Mouse (Mus musculus): ENCODE results near the gene Shroom3. TPM values are rescaled to one million over a fixed set of nuclear protein-coding genes. Genes with fewer than 3 reads are reported as not detected.
"Not testable (repeated sequence)": the region's sequence is repeated elsewhere in the genome, so short reads cannot be mapped to it uniquely, and the experiment has no call there.

Gene Shroom3
- polyA plus RNA-seq, 1 experiment from 2014 or later: 5.1 TPM

DNA sequence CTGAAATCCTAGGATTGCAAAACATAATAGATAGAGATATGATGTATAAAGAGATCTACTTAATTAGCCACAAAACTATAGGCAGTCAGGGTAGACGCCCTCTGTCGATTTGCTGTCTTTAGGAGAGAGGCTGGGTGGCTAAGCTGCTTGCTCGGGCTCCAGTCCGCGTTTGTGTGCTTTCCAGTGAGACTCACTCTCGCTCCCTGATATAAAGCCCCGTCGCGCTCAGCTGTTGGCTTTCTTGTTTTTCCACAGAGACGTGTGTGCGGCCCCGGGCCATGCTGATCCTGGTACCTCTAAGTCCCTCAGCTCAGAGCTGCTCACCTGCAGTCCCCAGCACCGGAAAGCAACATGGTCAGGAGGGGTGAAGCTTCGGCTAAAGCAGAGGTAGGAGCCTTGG lies 236.2 kb downstream of the Shroom3 start:
- Histone ChIP-seq H3K4me1 (ENCODE audit: control insufficient read depth, insufficient read depth, low read length) (peaks cover 8% of the 10 kb centered on the region), H3K9ac (ENCODE audit: low read length) (no peak overlapping the region), H3K9me3 (ENCODE audit: control insufficient read depth, low read length) (no peaks in the 10 kb centered on the region), H3K27me3 (ENCODE audit: control insufficient read depth, insufficient read depth, low read length) (no peaks in the 10 kb centered on the region), H3K4me3 (ENCODE audit: low read depth, low read length) (no peak overlapping the region), H3K27ac (ENCODE audit: low read depth, low read length) (no peak overlapping the region), H3K36me3 (ENCODE audit: control insufficient read depth, insufficient read depth, low read length) (0 out of 2 replicates have a peak, but pooled peaks cover 2% of the 10 kb centered on the region), H3K4me2 (ENCODE audit: low read depth) (no peak overlapping the region)
- no peak for DNase-seq (ENCODE audit: low spot score)
- WGBS: 81% methylated on average over 14 of the region's 14 CpGs
- no peak for ATAC-seq (ENCODE audit: insufficient read depth, low FRiP score, low TSS enrichment)

DNA sequence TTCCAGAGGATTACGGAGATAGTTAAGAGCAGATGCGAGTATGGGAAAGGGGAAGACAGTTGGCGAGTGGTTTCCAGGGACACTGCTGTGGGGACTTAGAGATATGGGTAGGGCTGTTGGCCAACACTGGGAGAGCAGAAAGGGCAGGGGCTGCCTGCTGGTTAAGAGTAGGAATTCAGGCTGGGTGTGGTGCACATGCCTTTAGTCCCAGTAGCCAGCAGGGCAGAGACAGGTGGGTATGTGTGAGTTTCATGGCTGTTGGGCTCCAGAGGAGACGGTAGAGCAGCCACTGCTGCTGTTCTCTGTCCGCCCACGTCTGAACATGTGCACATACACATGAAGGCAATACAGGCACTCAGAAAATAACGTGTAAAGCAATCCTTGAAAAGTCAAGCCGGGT lies 237.7 kb downstream of the Shroom3 start:
- H3K4me2 ChIP-seq (ENCODE audit: low read depth): no peak overlapping the region
- H3K9me3 ChIP-seq (ENCODE audit: control insufficient read depth, low read length): no peaks in the 10 kb centered on the region
- 91% methylated on average over 8 of the region's 8 CpGs for WGBS
- no peak for DNase-seq (ENCODE audit: low spot score)
- H3K4me3 ChIP-seq (ENCODE audit: low read depth, low read length): no peak overlapping the region
- no peak overlapping the region for H3K9ac ChIP-seq (ENCODE audit: low read length)
- 0 out of 2 replicates have a peak, but pooled peaks cover 2% of the 10 kb centered on the region for H3K36me3 ChIP-seq (ENCODE audit: control insufficient read depth, insufficient read depth, low read length)
- H3K27me3 ChIP-seq (ENCODE audit: control insufficient read depth, insufficient read depth, low read length): no peaks in the 10 kb centered on the region
- H3K4me1 ChIP-seq (ENCODE audit: control insufficient read depth, insufficient read depth, low read length): peaks cover 11% of the 10 kb centered on the region
- H3K27ac ChIP-seq (ENCODE audit: low read depth, low read length): no peak overlapping the region
- no peak for ATAC-seq (ENCODE audit: insufficient read depth, low FRiP score, low TSS enrichment)

DNA sequence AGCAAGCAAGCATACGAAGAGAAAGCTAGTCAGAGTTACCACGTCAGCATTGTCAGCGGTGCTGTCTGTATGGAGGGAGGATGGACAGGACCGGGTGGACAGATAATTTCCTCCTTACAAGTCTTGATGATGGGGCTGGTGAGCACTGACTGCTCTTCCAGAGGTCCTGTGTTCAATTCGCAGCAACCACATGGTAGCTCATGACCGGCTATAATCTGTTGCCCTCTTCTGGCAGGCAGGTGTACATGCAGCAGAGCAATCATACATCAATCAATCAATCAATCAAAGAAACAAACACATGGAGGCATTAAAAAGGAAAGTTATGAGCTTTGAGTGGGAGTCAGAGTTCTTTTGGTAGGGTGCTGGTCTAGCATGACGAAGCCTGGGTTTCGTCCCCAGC lies 238.5 kb downstream of the Shroom3 start:
- ATAC-seq (ENCODE audit: insufficient read depth, low FRiP score, low TSS enrichment) (no peak), DNase-seq (ENCODE audit: low spot score) (no peak)
- Histone ChIP-seq H3K4me1 (ENCODE audit: control insufficient read depth, insufficient read depth, low read length) (peaks cover 11% of the 10 kb centered on the region), H3K27me3 (ENCODE audit: control insufficient read depth, insufficient read depth, low read length) (no peaks in the 10 kb centered on the region), H3K9me3 (ENCODE audit: control insufficient read depth, low read length) (no peaks in the 10 kb centered on the region), H3K4me3 (ENCODE audit: low read depth, low read length) (no peak overlapping the region), H3K4me2 (ENCODE audit: low read depth) (no peak overlapping the region), H3K27ac (ENCODE audit: low read depth, low read length) (no peak overlapping the region), H3K9ac (ENCODE audit: low read length) (no peak overlapping the region), H3K36me3 (ENCODE audit: control insufficient read depth, insufficient read depth, low read length) (0 out of 2 replicates have a peak, but pooled peaks cover 2% of the 10 kb centered on the region)
- WGBS: 83% methylated on average over 8 of the region's 8 CpGs

DNA sequence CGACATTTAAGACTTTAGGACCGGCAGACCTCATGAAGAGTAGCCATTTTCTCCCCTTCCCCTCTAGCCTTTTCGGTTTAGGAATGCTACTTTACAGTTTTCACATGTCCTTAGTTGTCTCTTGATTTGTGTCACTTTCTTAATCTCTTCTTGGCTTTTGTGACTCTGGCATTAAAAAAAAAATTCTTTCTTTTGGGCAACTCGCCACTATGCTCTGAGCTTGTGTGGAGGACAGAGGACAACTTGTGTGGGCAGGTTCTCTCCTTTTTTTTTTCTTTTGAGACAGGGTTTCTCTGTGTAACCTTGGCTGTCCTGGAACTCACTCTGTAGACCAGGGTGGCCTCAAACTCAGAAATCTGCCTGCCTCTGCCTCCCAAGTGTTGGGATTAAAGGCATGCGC lies 239.7 kb downstream of the Shroom3 start:
- not testable (repeated sequence) for H3K9ac ChIP-seq (ENCODE audit: low read length); H3K4me3 ChIP-seq (ENCODE audit: low read depth, low read length); ATAC-seq (ENCODE audit: insufficient read depth, low FRiP score, low TSS enrichment); H3K36me3 ChIP-seq (ENCODE audit: control insufficient read depth, insufficient read depth, low read length); H3K27ac ChIP-seq (ENCODE audit: low read depth, low read length); H3K27me3 ChIP-seq (ENCODE audit: control insufficient read depth, insufficient read depth, low read length); H3K9me3 ChIP-seq (ENCODE audit: control insufficient read depth, low read length); H3K4me2 ChIP-seq (ENCODE audit: low read depth); DNase-seq (ENCODE audit: low spot score)
- WGBS: 92% methylated on average over 5 of the region's 5 CpGs
- H3K4me1 ChIP-seq (ENCODE audit: control insufficient read depth, insufficient read depth, low read length): peaks cover 11% of the 10 kb centered on the region

DNA sequence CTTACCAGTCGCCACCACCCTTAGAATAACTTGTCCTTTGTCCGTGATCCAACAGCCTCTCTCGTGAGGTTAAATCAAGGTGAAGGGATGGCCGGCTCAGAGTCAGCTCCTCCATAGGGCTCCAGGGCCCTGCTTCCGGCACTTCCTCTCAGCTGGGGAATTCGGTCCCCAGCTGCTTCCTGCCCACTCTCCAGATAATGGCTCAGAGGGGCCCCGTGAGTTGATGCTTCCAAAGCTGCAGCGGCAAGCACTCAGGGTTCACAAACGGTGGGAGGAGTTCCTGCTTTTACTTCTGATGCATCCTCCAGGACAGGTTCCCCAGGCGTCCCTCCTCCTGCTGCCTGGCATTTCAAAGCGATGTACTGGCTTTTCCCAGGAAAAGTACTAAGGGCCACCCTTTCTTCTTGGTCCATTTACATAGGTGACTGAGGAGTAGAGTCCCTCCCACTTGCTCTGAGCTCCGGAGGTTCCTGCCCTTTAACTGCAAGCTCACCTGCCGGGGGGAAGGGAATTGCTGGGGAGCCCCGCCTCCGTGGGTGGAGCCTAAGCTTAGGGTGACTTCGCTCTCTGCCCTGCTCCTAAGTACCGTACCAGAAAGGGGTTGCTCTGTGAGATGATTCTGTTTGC lies 241.7 kb downstream of the Shroom3 start:
- ATAC-seq (ENCODE audit: insufficient read depth, low FRiP score, low TSS enrichment) (peak; percentile 23; the same call in 1 of the 2 replicates), DNase-seq (ENCODE audit: low spot score) (peak; percentile 46)
- Histone ChIP-seq H3K36me3 (ENCODE audit: control insufficient read depth, insufficient read depth, low read length) (0 out of 2 replicates have a peak, but pooled peaks cover 2% of the 10 kb centered on the region), H3K4me2 (ENCODE audit: low read depth) (peak overlapping the region; percentile 21), H3K27ac (ENCODE audit: low read depth, low read length) (no peak overlapping the region), H3K27me3 (ENCODE audit: control insufficient read depth, insufficient read depth, low read length) (no peaks in the 10 kb centered on the region), H3K9me3 (ENCODE audit: control insufficient read depth, low read length) (no peaks in the 10 kb centered on the region), H3K4me1 (ENCODE audit: control insufficient read depth, insufficient read depth, low read length) (peaks cover 3% of the 10 kb centered on the region; the same call in 1 of the 2 replicates), H3K4me3 (ENCODE audit: low read depth, low read length) (no peak overlapping the region), H3K9ac (ENCODE audit: low read length) (no peak overlapping the region)
- WGBS: 9% methylated on average over 17 of the region's 17 CpGs

DNA sequence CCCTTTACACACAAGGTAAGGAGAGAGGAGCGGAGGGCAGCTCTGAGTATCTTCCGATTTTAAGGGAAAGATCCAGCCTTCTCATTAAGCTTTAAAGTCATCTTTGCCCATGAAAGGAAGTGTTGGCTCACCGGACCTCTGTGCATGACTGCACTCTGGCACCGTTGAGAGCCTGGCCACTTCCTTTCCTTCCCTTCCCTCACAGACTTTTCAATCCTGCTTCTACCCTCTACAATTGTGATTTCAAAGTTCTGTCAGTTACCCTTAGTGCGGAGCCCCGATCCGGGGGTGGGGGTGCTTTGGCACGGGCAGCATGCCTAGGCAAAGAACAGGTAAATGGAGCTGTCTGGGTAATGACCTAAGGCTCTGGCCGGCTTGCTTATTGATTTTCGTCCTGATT lies 244.4 kb downstream of the Shroom3 start:
- Histone ChIP-seq H3K4me2 (ENCODE audit: low read depth) (no peak overlapping the region), H3K9ac (ENCODE audit: low read length) (no peak overlapping the region), H3K4me1 (ENCODE audit: control insufficient read depth, insufficient read depth, low read length) (peaks cover 12% of the 10 kb centered on the region; the same call in 1 of the 2 replicates), H3K36me3 (ENCODE audit: control insufficient read depth, insufficient read depth, low read length) (no peaks in the 10 kb centered on the region; the same call in 1 of the 2 replicates), H3K27me3 (ENCODE audit: control insufficient read depth, insufficient read depth, low read length) (no peaks in the 10 kb centered on the region), H3K27ac (ENCODE audit: low read depth, low read length) (no peak overlapping the region), H3K4me3 (ENCODE audit: low read depth, low read length) (no peak overlapping the region), H3K9me3 (ENCODE audit: control insufficient read depth, low read length) (no peaks in the 10 kb centered on the region)
- WGBS: 90% methylated on average over 10 of the region's 10 CpGs
- DNase-seq (ENCODE audit: low spot score): no peak
- no peak for ATAC-seq (ENCODE audit: insufficient read depth, low FRiP score, low TSS enrichment)

DNA sequence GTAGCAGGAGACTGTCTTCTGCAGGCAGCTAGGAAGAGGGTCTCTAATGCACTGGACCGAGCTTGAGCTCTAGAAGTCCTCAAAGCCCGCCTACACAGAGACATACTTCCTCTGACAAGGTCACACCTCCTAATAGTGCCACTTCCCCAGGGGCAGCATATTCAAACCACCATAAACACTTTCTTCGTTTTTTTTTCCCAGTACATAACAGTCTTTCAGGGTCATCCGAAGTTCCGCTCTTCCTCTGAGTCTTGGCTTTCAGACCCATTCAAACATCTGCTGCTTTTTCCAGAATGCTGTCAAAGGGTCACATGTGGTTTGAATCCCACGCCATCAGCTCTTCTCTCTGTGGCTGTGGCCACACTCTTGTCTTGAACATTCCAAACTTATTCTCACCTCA lies 247.3 kb downstream of the Shroom3 start:
- no peak overlapping the region for H3K4me2 ChIP-seq (ENCODE audit: low read depth)
- no peaks in the 10 kb centered on the region for H3K9me3 ChIP-seq (ENCODE audit: control insufficient read depth, low read length)
- 0 out of 2 replicates have a peak, but pooled peaks cover 10% of the 10 kb centered on the region for H3K4me1 ChIP-seq (ENCODE audit: control insufficient read depth, insufficient read depth, low read length)
- no peak overlapping the region for H3K4me3 ChIP-seq (ENCODE audit: low read depth, low read length)
- no peak overlapping the region for H3K27ac ChIP-seq (ENCODE audit: low read depth, low read length)
- no peak for ATAC-seq (ENCODE audit: insufficient read depth, low FRiP score, low TSS enrichment)
- WGBS: 60% methylated on average over 6 of the region's 6 CpGs
- no peak for DNase-seq (ENCODE audit: low spot score)
- no peak overlapping the region for H3K9ac ChIP-seq (ENCODE audit: low read length)
- H3K27me3 ChIP-seq (ENCODE audit: control insufficient read depth, insufficient read depth, low read length): no peaks in the 10 kb centered on the region
- H3K36me3 ChIP-seq (ENCODE audit: control insufficient read depth, insufficient read depth, low read length): no peaks in the 10 kb centered on the region; the same call in 1 of the 2 replicates

DNA sequence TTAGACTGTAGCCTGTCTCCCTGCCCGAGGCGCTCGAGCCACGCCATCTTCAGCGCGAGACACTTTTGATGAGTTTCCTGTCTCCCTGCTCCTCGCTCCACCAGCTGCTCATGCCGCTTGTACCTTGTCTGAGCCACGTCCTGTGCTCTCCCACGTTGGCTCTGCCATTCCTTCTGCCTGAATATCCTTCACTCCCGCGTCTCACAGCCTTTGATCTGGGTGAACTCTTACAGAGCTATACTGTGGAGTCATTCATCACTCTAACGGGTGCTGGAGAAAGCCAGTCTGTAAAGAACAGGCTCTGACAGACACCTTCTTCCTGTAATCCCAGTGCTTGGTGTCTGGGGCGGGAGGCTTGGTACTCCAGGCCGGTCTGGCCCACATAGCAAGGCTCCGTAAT lies 248.1 kb downstream of the Shroom3 start:
- 0 out of 2 replicates have a peak, but pooled peaks cover 10% of the 10 kb centered on the region for H3K4me1 ChIP-seq (ENCODE audit: control insufficient read depth, insufficient read depth, low read length)
- H3K4me3 ChIP-seq (ENCODE audit: low read depth, low read length): no peak overlapping the region
- DNase-seq (ENCODE audit: low spot score): peak; percentile 40
- H3K36me3 ChIP-seq (ENCODE audit: control insufficient read depth, insufficient read depth, low read length): no peaks in the 10 kb centered on the region; the same call in 1 of the 2 replicates
- H3K27me3 ChIP-seq (ENCODE audit: control insufficient read depth, insufficient read depth, low read length): no peaks in the 10 kb centered on the region
- 48% methylated on average over 16 of the region's 16 CpGs for WGBS
- no peak overlapping the region for H3K9ac ChIP-seq (ENCODE audit: low read length)
- no peak overlapping the region for H3K4me2 ChIP-seq (ENCODE audit: low read depth)
- H3K9me3 ChIP-seq (ENCODE audit: control insufficient read depth, low read length): no peaks in the 10 kb centered on the region
- no peak overlapping the region for H3K27ac ChIP-seq (ENCODE audit: low read depth, low read length)
- no peak for ATAC-seq (ENCODE audit: insufficient read depth, low FRiP score, low TSS enrichment)

DNA sequence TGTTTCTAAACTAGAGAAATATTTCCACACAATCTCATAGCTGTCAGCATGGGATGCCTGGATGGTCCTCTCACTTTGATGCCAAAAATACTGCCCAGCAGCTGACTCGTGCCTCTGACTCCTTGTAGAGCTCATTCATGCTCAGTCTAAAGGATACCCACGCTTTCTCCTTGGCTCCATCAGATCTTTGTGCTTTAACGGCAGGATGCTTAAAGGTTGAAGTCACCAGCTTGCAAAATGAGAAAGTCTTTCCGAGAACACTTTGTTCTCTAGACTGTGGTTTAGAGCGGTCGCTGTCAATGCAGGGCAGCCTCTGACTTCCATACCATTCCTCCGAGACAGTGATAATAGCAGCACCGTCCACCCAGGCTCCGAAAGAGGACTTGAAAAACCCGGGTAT lies 249.8 kb downstream of the Shroom3 start:
- ATAC-seq (ENCODE audit: insufficient read depth, low FRiP score, low TSS enrichment) (no peak), DNase-seq (ENCODE audit: low spot score) (no peak)
- Histone ChIP-seq H3K36me3 (ENCODE audit: control insufficient read depth, insufficient read depth, low read length) (no peaks in the 10 kb centered on the region; the same call in 1 of the 2 replicates), H3K27me3 (ENCODE audit: control insufficient read depth, insufficient read depth, low read length) (no peaks in the 10 kb centered on the region), H3K4me3 (ENCODE audit: low read depth, low read length) (no peak overlapping the region), H3K9ac (ENCODE audit: low read length) (no peak overlapping the region), H3K4me1 (ENCODE audit: control insufficient read depth, insufficient read depth, low read length) (0 out of 2 replicates have a peak, but pooled peaks cover 10% of the 10 kb centered on the region), H3K27ac (ENCODE audit: low read depth, low read length) (no peak overlapping the region), H3K4me2 (ENCODE audit: low read depth) (no peak overlapping the region), H3K9me3 (ENCODE audit: control insufficient read depth, low read length) (no peaks in the 10 kb centered on the region)
- WGBS: 83% methylated on average over 10 of the region's 10 CpGs
